Mouse (Mus musculus) T-helper 1 cell (primary cell): ENCODE measurements around the gene Nt5c.
"Not testable (repeated sequence)": the region's sequence is repeated elsewhere in the genome, so short reads cannot be mapped to it uniquely, and the experiment has no call there.

Experiments
- in situ Hi-C: fragments of 300-600 bp; cut with MboI, MseI; formaldehyde crosslinking; loops from one replicate; pipeline ENCODE4 v1.15.1; 2025; ENCODE audit warnings: high pct_unique_total_duplicates

The Nt5c gene

GRCm38 (mm10) chr11:115491356-115492083, at the start of gene Nt5c:
Gene Nt5c (minus strand): TSS chr11:115491862.
- in situ Hi-C loops: no loop called here

GRCm38 (mm10) chr11:115538045-115538444, 46.4 kb upstream of the Nt5c start:
- in situ Hi-C loops: no loop called here

GRCm38 (mm10) chr11:115536856-115537568, 45.4 kb upstream of the Nt5c start:
- in situ Hi-C loops: no loop called here

GRCm38 (mm10) chr11:115536038-115536681, 44.5 kb upstream of the Nt5c start, which contains the start of gene Sumo2:
Gene Sumo2 (minus strand): TSS chr11:115536276.
- in situ Hi-C loops: no loop called here

GRCm38 (mm10) chr11:115535401-115536037, 43.9 kb upstream of the Nt5c start:
- in situ Hi-C loops: no loop called here

GRCm38 (mm10) chr11:115534759-115535371, 43.2 kb upstream of the Nt5c start:
- in situ Hi-C loops: no loop called here

- in situ Hi-C loops: not testable (repeated sequence)
Measured at GRCm38 (mm10) chr11:115526446-115526845, 34.8 kb upstream of the Nt5c start.

GRCm38 (mm10) chr11:115522703-115523102, 31.0 kb upstream of the Nt5c start:
- in situ Hi-C loops: no loop called here

- in situ Hi-C loops: no loop called here
Measured at GRCm38 (mm10) chr11:115522238-115522637, 30.6 kb upstream of the Nt5c start.

- in situ Hi-C loops: no loop called here
Measured at GRCm38 (mm10) chr11:115521080-115521479, 29.4 kb upstream of the Nt5c start.

GRCm38 (mm10) chr11:115520218-115520617, 28.6 kb upstream of the Nt5c start:
- in situ Hi-C loops: no loop called here

- in situ Hi-C loops: loop anchor here (5.0 kb wide), 1 partner anchor 82 kb away; no protein-coding TSS in a partner anchor
Measured at GRCm38 (mm10) chr11:115519581-115519980, 27.9 kb upstream of the Nt5c start.

GRCm38 (mm10) chr11:115518693-115519092, 27.0 kb upstream of the Nt5c start:
- in situ Hi-C loops: loop anchor here (5.0 kb wide), 1 partner anchor 81 kb away; no protein-coding TSS in a partner anchor

- in situ Hi-C loops: loop anchor here (5.0 kb wide), 1 partner anchor 80 kb away; no protein-coding TSS in a partner anchor
Measured at GRCm38 (mm10) chr11:115516942-115517341, 25.3 kb upstream of the Nt5c start.

- in situ Hi-C loops: loop anchor here (5.0 kb wide), 1 partner anchor 78 kb away; no protein-coding TSS in a partner anchor
Measured at GRCm38 (mm10) chr11:115515021-115515420, 23.4 kb upstream of the Nt5c start.

GRCm38 (mm10) chr11:115514238-115514663, 22.6 kb upstream of the Nt5c start, which contains the start of gene Jpt1:
Gene Jpt1 (minus strand): TSS chr11:115514387.
- in situ Hi-C loops: no loop called here

GRCm38 (mm10) chr11:115513271-115514237, 21.9 kb upstream of the Nt5c start:
- in situ Hi-C loops: no loop called here

- in situ Hi-C loops: no loop called here
Measured at GRCm38 (mm10) chr11:115512407-115513183, 20.9 kb upstream of the Nt5c start.

- in situ Hi-C loops: no loop called here
Measured at GRCm38 (mm10) chr11:115512004-115512403, 20.3 kb upstream of the Nt5c start.
